Mouse (Mus musculus) yolk sac, embryonic 10.5 days (tissue): ENCODE results near the gene Sept4.

Source experiments
- DNase-seq: peaks from one replicate; pipeline ENCODE4 v3.0.0-alpha.2; 2017; ENCODE audit warnings: low spot score

Gene Sept4

DNA sequence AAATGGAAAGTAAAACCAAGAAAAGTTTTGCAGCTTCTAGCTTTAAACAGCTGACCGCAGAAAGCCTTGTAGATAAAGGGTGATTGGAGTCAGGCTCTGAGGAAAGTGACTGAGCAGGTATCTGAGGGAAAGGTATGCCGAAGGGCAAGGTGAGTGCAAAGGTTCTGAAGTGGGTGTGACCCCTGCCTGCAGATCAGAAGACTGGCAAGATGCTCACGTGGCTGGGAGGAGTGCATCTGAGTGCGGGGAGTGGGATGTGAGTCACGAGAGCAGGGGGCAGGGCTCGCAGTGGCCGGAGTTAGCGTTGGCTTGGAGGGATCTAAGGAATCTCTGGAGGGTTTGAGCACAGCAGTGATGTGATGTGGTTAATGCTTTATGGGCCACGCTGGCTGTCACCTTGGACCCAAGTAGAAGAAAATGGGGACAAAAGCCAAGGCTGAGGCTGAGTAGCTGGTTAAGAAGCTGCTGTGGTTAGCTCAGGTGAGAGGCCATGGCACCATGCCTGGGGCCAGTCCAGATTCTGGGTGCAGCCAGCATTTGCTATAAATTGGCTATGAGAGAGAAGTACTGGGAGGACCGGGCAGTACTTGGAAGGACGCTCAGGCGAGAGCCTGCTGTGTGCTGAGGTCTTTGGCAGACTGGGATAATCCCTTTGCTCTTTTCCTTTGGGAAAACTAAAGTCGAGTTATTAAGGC is 30.8 kb downstream of the Sept4 start:
- DNase-seq: peak; percentile 88

- DNase-seq: no peak
These were observed 31.7 kb downstream of the Sept4 start for GRCm38 (mm10) chr11:87600322-87600853.

DNA sequence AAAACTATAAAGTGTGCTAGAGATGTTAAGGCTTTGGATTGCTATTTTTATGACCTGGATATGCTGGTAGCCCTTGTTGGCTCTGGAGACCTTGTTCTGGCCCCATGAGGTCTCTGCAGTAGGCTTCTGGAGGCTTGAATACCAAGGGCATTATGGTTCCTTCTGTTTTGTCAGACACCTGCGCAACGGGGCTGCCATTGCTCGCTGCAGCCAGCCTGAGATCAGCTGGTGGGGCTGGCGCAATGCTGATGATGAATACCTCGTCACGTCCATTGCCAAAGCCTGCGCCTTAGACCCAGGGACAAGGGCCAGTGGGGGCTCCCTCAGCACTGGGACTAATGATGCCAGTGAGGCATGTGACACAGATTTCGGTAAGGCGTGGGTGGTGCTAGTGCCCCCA is 33.5 kb downstream of the Sept4 start:
- DNase-seq: no peak

DNA sequence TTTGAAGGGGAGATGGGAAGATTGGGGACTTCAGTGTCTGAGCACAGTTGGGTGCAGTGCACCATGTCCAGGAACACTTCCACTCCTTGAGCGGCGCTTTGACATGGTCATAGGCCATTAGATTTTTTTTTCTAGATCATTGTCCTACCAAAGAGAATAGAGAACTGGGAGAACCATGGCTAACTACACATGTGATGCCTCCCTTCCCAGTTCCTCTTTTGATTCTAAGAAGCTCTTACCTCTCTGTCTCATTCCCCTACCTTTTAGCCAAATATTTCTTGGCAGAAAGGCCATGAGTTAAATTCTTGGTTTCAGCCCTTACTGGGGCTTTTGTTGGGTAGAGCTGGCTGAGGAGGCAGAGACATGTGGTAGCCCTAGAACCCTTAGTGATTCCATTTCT is 34.9 kb downstream of the Sept4 start:
- DNase-seq: no peak

DNA sequence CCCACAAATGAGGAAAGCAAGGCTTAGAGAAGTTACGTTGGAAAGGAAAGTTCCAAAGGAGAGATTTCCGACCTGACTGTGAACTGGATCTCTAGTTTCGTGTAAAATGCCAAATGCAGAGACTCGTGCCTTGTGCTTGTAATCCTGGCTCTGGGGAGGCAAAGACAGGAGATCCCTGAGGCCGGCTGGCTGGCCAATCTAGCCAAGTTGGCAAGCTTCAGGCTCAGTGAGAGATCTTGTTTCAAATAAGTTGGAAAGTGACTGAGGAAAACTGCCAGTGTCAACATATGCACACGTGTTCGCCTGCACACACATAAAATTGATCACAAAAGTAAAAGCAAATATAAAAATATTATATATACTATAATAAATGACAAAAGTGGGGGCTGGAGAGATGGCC is 40.6 kb downstream of the Sept4 start:
- DNase-seq: no peak

DNA sequence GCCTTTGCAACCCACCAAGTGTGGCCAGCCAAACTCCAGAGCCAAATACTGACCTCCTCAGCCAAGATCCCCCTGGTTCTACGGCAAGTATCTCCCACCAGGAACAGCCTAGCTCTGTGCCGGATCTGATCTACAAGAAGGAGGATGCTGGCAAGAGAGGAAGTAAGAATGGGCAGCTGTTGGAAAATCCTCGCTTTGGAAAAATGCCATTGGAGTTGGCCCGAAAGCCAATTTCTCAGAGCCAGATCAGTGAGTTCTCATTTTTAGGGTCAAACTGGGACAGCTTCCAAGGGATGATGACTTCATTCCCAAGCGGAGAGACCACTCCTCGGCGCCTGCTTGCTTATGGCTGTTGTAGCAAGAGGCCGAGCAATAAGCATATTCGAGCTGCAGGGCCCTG is 42.8 kb downstream of the Sept4 start:
- no peak for DNase-seq

DNA sequence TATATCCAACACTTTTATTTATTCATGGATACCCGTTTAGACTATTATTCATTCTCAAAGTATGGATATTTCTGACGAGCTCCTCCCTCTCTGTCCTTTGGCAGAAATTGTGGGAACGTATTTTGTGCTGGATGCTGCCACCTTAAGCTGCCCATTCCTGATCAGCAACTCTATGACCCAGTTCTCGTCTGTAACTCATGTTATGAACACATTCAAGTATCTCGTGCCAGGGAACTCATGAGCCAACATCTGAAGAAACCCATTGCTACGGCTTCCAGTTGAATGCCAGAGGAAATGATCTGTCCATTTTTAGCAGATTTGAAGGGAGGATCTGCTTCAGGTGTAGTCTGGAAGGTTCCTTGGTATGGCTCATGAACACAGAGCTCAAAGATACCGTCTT is 45.3 kb downstream of the Sept4 start:
- no peak for DNase-seq

DNA sequence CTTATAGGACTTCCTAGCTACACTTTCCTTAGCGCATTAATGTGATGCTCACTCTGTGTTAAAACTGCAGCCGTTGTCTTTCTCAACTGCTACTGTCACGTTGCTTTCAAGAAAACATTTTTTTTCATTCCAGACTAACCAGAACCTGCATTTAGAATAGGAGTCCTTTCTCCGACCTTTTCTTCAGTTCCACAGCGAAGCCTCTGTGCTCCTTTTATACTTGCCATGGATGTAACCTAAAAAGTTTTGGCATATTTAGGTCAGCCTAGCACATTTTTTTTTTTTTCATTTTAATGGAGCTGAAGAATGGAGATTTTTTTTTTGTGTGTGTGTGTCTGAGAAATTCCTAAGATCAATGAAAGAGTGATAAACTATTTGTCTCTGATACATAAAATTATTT is 46.8 kb downstream of the Sept4 start:
- no peak for DNase-seq

- DNase-seq: no peak
These were observed 47.2 kb downstream of the Sept4 start for GRCm38 (mm10) chr11:87615952-87616351.

- DNase-seq: no peak
These were observed 48.2 kb downstream of the Sept4 start, which contains the start of gene Hsf5 for GRCm38 (mm10) chr11:87616790-87617474. TSS of gene Hsf5 (plus strand) at chr11:87617164.

- no peak for DNase-seq
These were observed 48.9 kb downstream of the Sept4 start for GRCm38 (mm10) chr11:87617606-87618005.

DNA sequence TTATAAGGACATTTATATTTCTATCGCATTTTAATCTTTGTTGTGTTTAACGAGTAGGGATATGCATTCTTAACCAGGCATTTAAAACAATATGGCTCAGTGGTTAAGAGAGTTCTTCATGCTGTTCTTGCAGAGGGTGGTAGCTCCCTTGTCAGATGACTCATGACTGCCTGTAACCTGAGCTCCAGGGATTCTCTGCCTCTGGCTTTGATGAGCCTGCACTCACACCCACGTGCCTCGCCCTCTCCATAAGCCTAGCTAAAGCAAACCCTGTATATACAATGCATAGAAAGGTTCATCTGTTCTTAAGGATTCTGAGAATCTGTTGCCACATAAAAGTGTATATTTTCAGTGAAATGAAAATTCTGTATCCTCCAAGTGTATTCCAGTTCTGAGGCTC is 54.5 kb downstream of the Sept4 start:
- DNase-seq: no peak

- DNase-seq: peak; percentile 17
These were observed 61.2 kb downstream of the Sept4 start for GRCm38 (mm10) chr11:87629859-87630258.

GRCm38 (mm10) chr11:87638793-87639192 is 70.1 kb downstream of the Sept4 start:
- no peak for DNase-seq

- DNase-seq: peak; percentile 78
These were observed 70.5 kb downstream of the Sept4 start for GRCm38 (mm10) chr11:87639206-87639605.
